Mouse (Mus musculus) left cerebral cortex, postnatal 14 days (tissue): ENCODE measurements at regions not wholly inside any gene's neighbourhood (a gene's known extent, or its start where the extent isn't known, plus 50 kb on each side); places are given as distances from the start of the nearest gene placed in this dataset.

Source experiments
- DNase-seq, 2 experiments: peaks; one replicate each; pipeline ENCODE4 v3.0.0; 2021 to 2022; ENCODE audit warnings: low spot score in 2 of 2, mixed read lengths in 1 of 2
- intact Hi-C: fragments of 180-260 bp; cut with DNase I; formaldehyde crosslinking; loops from one replicate; pipeline ENCODE4 v1.15.1; 2025

- intact Hi-C loops: loop anchor here (2.0 to 10.0 kb wide), 3 partner anchors 164 to 1002 kb away; no protein-coding TSS in a partner anchor
- DNase-seq: no peak
These were observed 83.9 kb upstream of the Sgip1 start for GRCm38 (mm10) chr4:102657244-102657643.

DNA sequence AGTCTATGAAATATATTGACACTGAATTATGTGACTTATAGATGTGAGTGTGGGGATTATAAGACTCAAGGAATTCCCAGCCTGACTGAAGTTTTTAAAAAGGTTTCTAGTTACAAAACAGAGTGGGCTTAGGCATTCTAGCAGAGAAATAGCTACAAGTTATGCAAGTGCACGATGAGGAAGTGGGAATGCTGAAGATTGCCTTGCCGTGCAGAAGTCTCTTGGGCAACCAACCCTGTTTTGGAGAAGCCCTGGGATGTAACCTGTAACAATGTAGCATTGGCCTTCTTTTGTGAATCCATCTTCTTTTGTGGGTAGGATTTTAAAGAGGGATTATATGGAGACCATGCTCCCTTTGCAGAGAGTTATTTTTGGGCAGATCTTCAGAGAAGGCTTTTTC is 82.5 kb upstream of the Sgip1 start:
- no peak for DNase-seq
- intact Hi-C loops: loop anchor here (10.0 kb wide), 1 partner anchor 1004 kb away; no protein-coding TSS in a partner anchor

DNA sequence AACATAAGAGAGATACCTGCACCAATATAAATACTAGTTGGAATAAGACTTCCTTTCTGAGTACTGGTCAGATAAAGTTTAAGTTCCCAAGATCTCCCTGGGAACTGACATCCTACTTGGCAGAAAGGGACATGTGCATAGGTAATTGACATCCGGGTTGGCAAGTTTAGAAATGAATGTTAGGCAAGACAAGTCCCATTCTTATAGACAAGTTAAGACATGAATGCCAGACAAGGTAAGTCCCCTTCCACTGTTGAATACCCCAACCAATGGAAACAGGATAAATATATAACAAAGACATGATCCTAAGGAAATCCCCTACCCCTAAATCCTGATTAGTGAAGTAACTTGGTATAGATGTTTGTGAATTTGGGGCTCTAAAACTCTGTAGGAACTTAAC is 77.5 kb upstream of the Sgip1 start:
- DNase-seq: no peak
- intact Hi-C loops: no loop called here

DNA sequence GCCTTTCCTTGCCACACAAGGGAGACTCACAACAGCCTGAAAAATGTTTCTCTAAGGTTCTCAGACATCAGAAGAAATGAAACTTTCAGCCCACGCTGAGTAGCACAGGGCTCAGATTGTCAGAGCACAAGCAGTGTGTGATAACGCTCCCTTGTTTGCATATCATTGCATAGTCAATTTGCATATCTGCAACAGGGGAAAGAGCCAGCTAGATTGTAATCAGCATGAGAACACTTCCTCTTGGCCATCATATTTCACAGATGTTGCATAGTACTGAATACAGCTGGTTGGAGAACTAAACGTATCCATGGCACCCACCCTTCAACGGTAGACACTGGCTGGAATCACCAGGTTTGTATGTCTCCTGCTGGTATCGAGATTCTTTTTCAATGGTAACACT is 58.9 kb upstream of the Sgip1 start:
- intact Hi-C loops: no loop called here
- DNase-seq: peak in 1 of 2 experiments; percentile 19

DNA sequence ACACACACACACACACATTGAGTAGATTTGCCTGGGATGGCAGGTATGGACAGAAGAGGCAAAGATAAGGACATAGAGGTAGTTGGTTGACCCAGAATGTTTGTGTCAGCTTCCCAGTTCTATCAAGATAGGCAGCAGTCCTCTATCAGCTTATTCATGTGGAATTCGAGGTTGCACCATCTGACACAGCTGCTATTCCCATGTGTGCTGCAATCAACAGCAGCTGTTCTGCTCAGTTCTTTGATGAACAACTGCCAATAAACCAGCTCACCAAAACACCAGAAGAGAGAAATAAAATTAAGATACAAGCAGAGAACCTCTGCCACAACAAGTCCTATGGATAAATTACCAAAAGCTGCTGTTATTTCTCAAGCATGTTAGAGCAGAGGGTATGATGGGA is 56.1 kb upstream of the Sgip1 start:
- intact Hi-C loops: no loop called here
- DNase-seq: peak in 1 of 2 experiments; percentile 6

DNA sequence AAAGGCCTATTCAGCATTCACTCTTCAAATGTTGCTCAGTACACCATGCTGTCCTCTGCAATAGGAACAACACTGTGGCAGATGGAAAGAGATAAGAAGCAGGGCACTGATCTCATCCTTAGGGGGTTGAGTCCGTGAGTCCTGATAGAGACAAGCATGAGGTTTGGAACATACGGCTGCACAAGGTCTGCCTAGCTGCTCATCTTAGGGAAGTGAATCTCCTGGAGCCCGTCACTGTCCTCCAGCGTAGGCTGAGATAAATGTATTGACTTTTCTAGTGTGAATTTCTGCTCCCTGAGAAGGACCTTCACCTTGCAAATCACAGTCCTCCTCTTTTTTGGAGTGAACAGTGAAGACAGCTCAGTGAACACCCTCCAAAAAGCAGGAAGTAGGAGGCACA is 52.7 kb upstream of the Sgip1 start:
- DNase-seq: no peak
- intact Hi-C loops: no loop called here
